Mouse (Mus musculus): ENCODE measurements around the gene Mob3b.

- TF ChIP-seq CTCF (IDR thresholded peaks at IDR 0.05; ENCODE audit: control insufficient read depth, insufficient read depth, low read length) (no peak), POLR2A (IDR thresholded peaks at IDR 0.05; ENCODE audit: borderline replicate concordance, control insufficient read depth, low read depth, low read length) (no peak)
These were observed 203.6 kb downstream of the Mob3b start for GRCm38 (mm10) chr4:34953716-34954115.
